Mouse (Mus musculus) ES-E14 (cell line): ENCODE results near the gene Ctsc.

Experiments
- CHD2 ChIP-seq: IDR thresholded peaks from 2 replicates; pipeline ENCODE4 v1.6.1; 2014; ENCODE audit warnings: mild to moderate bottlenecking, low read depth, low read length, inconsistent platforms
- MAFK ChIP-seq: IDR thresholded peaks from 2 replicates; pipeline ENCODE4 v1.6.1; 2014; ENCODE audit warnings: mild to moderate bottlenecking, low read depth, low read length, inconsistent platforms; ENCODE audit not compliant: insufficient read depth
- ZC3H11A ChIP-seq: IDR thresholded peaks from 2 replicates; pipeline ENCODE4 v1.6.1; 2012; ENCODE audit warnings: low read depth, mild to moderate bottlenecking, inconsistent platforms, low read length, borderline replicate concordance

GRCm38 (mm10) chr7:88230756-88231522 is 46.9 kb upstream of the Ctsc start:
- TF ChIP-seq MAFK, result no peak
- no peak for TF ChIP-seq ZC3H11A
- no peak for TF ChIP-seq CHD2
